Mouse (Mus musculus): ENCODE measurements at regions not wholly inside any gene's neighbourhood (a gene's known extent, or its start where the extent isn't known, plus 50 kb on each side); places are given as distances from the start of the nearest gene placed in this dataset. TPM values are rescaled to one million over a fixed set of nuclear protein-coding genes. Genes with fewer than 3 reads are reported as not detected.

- Histone ChIP-seq H3K4me2 (replicated peaks; ENCODE audit: low read depth) (no peak overlapping the region), H3K36me3 (ENCODE audit: control insufficient read depth, insufficient read depth) (no peaks in the 10 kb centered on the region), H3K9ac (ENCODE audit: low read depth, low read length) (no peak overlapping the region), H3K27me3 (replicated peaks; ENCODE audit: control insufficient read depth, insufficient read depth, low read length) (no peaks in the 10 kb centered on the region), H3K4me3 (ENCODE audit: low read depth, low read length) (no peak overlapping the region), H3K9me3 (ENCODE audit: control insufficient read depth) (no peaks in the 10 kb centered on the region), H3K27ac (ENCODE audit: low read depth, low read length) (no peak overlapping the region), H3K4me1 (replicated peaks; ENCODE audit: control insufficient read depth, insufficient read depth, low read length) (no peaks in the 10 kb centered on the region)
- ATAC-seq = no peak
- WGBS = 75% methylated on average over 4 of the region's 4 CpGs
- TF ChIP-seq CTCF (IDR thresholded peaks at IDR 0.05; ENCODE audit: low read depth) = no peak
Measured at GRCm38 (mm10) chr1:83495022-83495421, 87.0 kb upstream of the Sphkap start.

- Histone ChIP-seq H3K4me2 (replicated peaks; ENCODE audit: low read depth) (no peak overlapping the region), H3K4me1 (replicated peaks; ENCODE audit: control insufficient read depth, insufficient read depth, low read length) (no peaks in the 10 kb centered on the region), H3K4me3 (ENCODE audit: low read depth, low read length) (no peak overlapping the region), H3K9me3 (ENCODE audit: control insufficient read depth) (no peaks in the 10 kb centered on the region), H3K9ac (ENCODE audit: low read depth, low read length) (no peak overlapping the region), H3K27me3 (replicated peaks; ENCODE audit: control insufficient read depth, insufficient read depth, low read length) (no peaks in the 10 kb centered on the region), H3K27ac (ENCODE audit: low read depth, low read length) (no peak overlapping the region), H3K36me3 (ENCODE audit: control insufficient read depth, insufficient read depth) (no peaks in the 10 kb centered on the region)
- 56% methylated on average over 2 of the region's 2 CpGs for WGBS
- no peak for ATAC-seq
- no peak for TF ChIP-seq CTCF (IDR thresholded peaks at IDR 0.05; ENCODE audit: low read depth)
Measured at GRCm38 (mm10) chr1:83479111-83479510, 71.1 kb upstream of the Sphkap start.

Small RNAs in the stretch of these regions (microRNA-seq; reads per million reads assigned to microRNA genes)
- gene Gm25754 = not detected
